Mouse (Mus musculus): Measurements from ENCODE around the gene Sphk2. TPM values are rescaled to one million over a fixed set of nuclear protein-coding genes. Genes with fewer than 3 reads are reported as not detected.
A peak's percentile ranks its signal among the peaks of the same experiment; 100 is the strongest.

Sphk2 gene
- polyA plus RNA-seq, 1 experiment from 2014 or later = 26.5 TPM

DNA sequence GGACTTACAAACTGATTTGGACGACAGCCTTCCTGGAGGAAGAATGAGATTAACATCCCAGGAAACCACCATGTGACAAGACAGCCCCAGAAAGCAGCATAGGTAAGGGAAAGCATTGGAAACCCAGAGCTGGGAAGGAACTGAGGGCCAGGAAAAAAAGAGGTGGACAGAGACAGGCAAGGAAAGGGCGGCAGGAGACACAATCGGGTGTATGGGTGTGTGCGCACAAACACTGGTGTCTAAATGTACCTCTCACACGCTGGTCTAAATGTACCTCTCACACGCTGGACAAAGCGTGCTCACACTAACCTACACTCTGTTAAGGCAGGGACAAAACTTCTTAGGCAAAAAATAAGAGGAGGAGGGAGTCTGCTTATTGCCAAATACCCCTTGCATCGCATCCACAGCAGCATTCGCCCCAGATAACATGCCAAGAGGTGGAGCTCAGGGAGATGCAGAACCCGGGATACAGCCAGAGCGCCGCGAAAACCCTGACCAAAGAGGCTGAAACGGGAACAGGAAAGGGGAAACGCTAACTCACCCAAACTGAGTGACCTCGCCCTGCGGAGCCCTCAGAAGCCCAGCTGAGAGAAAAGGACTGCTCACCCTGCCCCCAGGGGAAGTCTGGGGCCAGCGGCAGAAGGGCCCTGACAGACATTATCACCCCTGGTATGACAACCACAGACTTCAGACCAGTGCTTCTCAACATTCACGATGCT lies 1.9 kb downstream of the Sphk2 start:
- Histone ChIP-seq H3K4me1 (peaks cover 58% of the 10 kb centered on the region), H3K36me3 (peaks cover 46% of the 10 kb centered on the region), H3K9ac (peak overlapping the region; percentile 22; the same call in 1 of the 2 replicates), H3K27ac (peak overlapping the region; percentile 29; the same call in 1 of the 2 replicates), H3K9me3 (no peaks in the 10 kb centered on the region), H3K4me3 (peak overlapping the region; percentile 86), H3K4me2 (peak overlapping the region; percentile 86), H3K27me3 (no peaks in the 10 kb centered on the region)
- WGBS = 76% methylated on average over 19 of the region's 19 CpGs
- ATAC-seq (ENCODE audit: borderline replicate concordance, extremely low read depth, low FRiP score, low TSS enrichment) = no peak

DNA sequence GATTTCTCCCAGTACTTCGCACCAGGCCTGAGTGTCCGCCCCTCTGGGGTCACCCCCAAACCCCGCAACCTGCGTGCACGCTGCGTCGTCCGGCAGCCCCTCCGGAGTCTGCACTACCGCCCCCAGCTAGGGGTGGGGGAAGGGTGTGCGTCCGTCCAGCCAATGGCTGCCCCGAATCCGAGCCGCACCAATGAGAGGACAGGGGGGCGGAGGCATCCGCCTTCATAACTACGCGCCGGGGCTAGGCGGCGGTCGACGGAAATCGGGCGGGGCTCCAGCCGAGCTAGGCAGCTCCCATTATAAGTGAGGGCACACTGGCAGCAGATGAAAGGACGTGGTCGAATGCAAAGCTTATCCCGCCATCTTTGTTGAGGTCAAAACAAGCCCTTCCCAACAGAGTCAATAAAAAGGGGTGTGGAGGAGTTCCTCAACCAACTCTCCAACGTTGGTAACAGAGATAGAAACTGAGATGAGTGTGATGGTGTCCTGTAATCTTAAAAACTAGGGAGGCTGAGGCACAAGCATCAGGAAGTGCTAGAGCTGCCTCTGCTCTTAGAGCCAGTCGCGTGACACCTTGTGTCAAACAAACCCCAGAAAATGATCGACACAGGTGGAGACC lies 2.6 kb downstream of the Sphk2 start, which contains the start of gene Rpl18:
TSS of gene Rpl18 (plus strand) at position 368 of the 619 bp plus-strand sequence.
- H3K9ac ChIP-seq = peak within 1 kb of the TSS; percentile 76
- WGBS = 7% methylated on average over 34 of the region's 34 CpGs
- H3K27ac ChIP-seq = peak within 1 kb of the TSS; percentile 75
- H3K36me3 ChIP-seq = peaks cover 45% of the 10 kb centered on the region
- peak within 1 kb of the TSS; percentile 86 for H3K4me2 ChIP-seq
- ATAC-seq (ENCODE audit: borderline replicate concordance, extremely low read depth, low FRiP score, low TSS enrichment) = peak; percentile 94
- peaks cover 51% of the 10 kb centered on the region for H3K4me1 ChIP-seq
- H3K4me3 ChIP-seq = peak within 1 kb of the TSS; percentile 86
- no peaks in the 10 kb centered on the region for H3K9me3 ChIP-seq
- H3K27me3 ChIP-seq = no peaks in the 10 kb centered on the region

- H3K9ac ChIP-seq = peak overlapping the region; percentile 76
- peak; percentile 44 for ATAC-seq (ENCODE audit: borderline replicate concordance, extremely low read depth, low FRiP score, low TSS enrichment)
- H3K4me1 ChIP-seq = peaks cover 46% of the 10 kb centered on the region
- peak overlapping the region; percentile 75 for H3K27ac ChIP-seq
- H3K27me3 ChIP-seq = no peaks in the 10 kb centered on the region
- peak overlapping the region; percentile 86 for H3K4me3 ChIP-seq
- H3K9me3 ChIP-seq = no peaks in the 10 kb centered on the region
- WGBS = 9% methylated on average over 14 of the region's 14 CpGs
- peaks cover 40% of the 10 kb centered on the region for H3K36me3 ChIP-seq
- H3K4me2 ChIP-seq = peak overlapping the region; percentile 86
Measured at GRCm38 (mm10) chr7:45714630-45715089, 3.1 kb downstream of the Sphk2 start.

GRCm38 (mm10) chr7:45713881-45714520 lies 3.8 kb downstream of the Sphk2 start:
- 78% methylated on average over 6 of the region's 6 CpGs for WGBS
- peak overlapping the region; percentile 86 for H3K4me3 ChIP-seq
- H3K9ac ChIP-seq = peak overlapping the region; percentile 76; the same call in 1 of the 2 replicates
- H3K27ac ChIP-seq = peak overlapping the region; percentile 75; the same call in 1 of the 2 replicates
- no peaks in the 10 kb centered on the region for H3K27me3 ChIP-seq
- H3K36me3 ChIP-seq = peaks cover 34% of the 10 kb centered on the region
- no peak for ATAC-seq (ENCODE audit: borderline replicate concordance, extremely low read depth, low FRiP score, low TSS enrichment)
- H3K4me2 ChIP-seq = peak overlapping the region; percentile 86
- H3K9me3 ChIP-seq = no peaks in the 10 kb centered on the region
- peaks cover 43% of the 10 kb centered on the region for H3K4me1 ChIP-seq

GRCm38 (mm10) chr7:45713396-45713795 lies 4.4 kb downstream of the Sphk2 start:
- Histone ChIP-seq H3K36me3 (peaks cover 34% of the 10 kb centered on the region), H3K27ac (no peak overlapping the region), H3K9me3 (no peaks in the 10 kb centered on the region), H3K4me3 (no peak overlapping the region), H3K27me3 (no peaks in the 10 kb centered on the region), H3K9ac (no peak overlapping the region), H3K4me2 (no peak overlapping the region), H3K4me1 (peaks cover 46% of the 10 kb centered on the region)
- 90% methylated on average over 16 of the region's 16 CpGs for WGBS
- no peak for ATAC-seq (ENCODE audit: borderline replicate concordance, extremely low read depth, low FRiP score, low TSS enrichment)

GRCm38 (mm10) chr7:45712022-45712757 lies 5.6 kb downstream of the Sphk2 start:
- 82% methylated on average over 21 of the region's 21 CpGs for WGBS
- H3K4me1 ChIP-seq = peaks cover 58% of the 10 kb centered on the region

DNA sequence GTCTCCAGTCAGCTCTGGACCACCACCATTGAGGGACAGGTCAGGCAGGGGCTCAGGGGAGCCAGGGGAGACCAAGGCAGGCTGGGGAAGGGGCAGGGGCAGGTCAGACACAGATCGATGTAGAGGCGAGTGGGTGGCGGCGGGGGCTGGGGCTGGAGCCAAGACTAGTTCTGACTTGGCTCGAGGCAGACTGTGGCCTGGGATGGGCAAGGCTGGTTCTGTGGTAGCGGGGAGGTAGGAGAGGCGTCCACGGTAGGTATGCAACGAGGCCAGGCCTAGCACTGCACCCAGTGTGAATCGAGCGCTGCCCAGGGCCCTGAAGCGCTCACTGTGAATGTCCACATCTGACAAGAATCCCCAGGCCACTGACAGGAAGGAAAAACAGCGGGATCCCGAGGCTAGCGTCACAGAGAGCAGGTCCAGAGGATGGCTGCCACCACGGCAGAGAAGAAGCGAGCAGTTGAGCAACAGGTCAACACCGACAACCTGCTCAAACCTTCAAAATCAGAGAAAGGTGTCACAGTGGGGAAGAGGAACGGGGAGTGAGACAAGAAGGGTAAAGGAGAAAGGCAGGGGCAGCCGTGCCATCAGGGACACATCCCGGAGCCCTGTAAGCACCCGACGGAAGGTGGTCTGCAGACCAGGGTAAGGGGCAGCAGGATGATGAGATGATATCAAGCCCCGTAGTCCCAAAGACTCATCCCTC lies 6.3 kb downstream of the Sphk2 start:
- WGBS = 89% methylated on average over 24 of the region's 24 CpGs
- Histone ChIP-seq H3K4me1 (peaks cover 57% of the 10 kb centered on the region), H3K9ac (no peak overlapping the region)

More at GRCm38 (mm10) chr7:45712022-45712757, 5.6 kb downstream of the Sphk2 start:
- ATAC-seq (ENCODE audit: borderline replicate concordance, extremely low read depth, low FRiP score, low TSS enrichment) = no peak
- Histone ChIP-seq H3K36me3 (peaks cover 34% of the 10 kb centered on the region), H3K4me3 (no peak overlapping the region), H3K4me2 (no peak overlapping the region), H3K9me3 (no peaks in the 10 kb centered on the region), H3K27me3 (no peaks in the 10 kb centered on the region), H3K9ac (no peak overlapping the region), H3K27ac (no peak overlapping the region)

DNA sequence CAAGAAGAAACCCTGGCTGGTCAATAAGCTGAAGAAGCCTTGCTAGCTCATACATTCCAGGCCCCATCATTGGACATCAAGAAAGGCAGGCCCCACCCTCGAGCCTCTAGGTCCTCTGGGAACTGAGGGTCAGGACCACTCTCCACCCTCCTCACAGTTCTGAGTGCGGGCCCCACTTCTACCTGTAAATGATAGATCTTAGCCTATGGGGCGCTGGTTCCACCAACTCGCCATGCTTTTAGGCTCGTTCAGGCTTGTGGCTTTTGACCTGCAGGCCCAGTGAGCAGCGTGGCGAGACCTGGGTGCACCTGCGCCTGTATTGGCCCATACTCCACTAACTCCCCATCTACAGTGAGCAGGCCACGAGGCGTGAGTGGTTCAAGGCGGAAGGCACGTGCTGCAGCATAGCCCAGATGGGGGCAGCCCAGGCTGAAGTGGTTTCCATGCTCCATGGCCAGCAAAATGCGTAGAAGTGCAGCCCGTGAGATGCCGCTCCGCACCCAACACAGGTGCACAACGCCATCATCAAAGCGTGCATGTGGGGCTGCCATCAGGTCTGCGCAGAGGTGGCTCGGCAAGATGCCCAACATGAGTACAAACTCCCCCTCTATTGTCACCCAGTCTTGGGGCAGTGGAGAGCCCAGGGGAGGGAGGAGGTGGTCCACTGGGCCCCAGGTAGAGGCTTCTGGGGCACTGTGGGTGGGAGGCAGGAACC lies 7.2 kb downstream of the Sphk2 start:
- ATAC-seq (ENCODE audit: borderline replicate concordance, extremely low read depth, low FRiP score, low TSS enrichment) = no peak
- H3K9ac ChIP-seq = no peak overlapping the region
- H3K4me2 ChIP-seq = no peak overlapping the region
- H3K27me3 ChIP-seq = no peaks in the 10 kb centered on the region
- H3K27ac ChIP-seq = no peak overlapping the region
- H3K4me3 ChIP-seq = no peak overlapping the region
- H3K36me3 ChIP-seq = peaks cover 34% of the 10 kb centered on the region
- no peaks in the 10 kb centered on the region for H3K9me3 ChIP-seq
- 90% methylated on average over 20 of the region's 20 CpGs for WGBS
- peaks cover 57% of the 10 kb centered on the region for H3K4me1 ChIP-seq

More for the DNA sequence above, 6.3 kb downstream of the Sphk2 start:
- Histone ChIP-seq H3K9me3 (no peaks in the 10 kb centered on the region), H3K27me3 (no peaks in the 10 kb centered on the region), H3K4me2 (no peak overlapping the region), H3K27ac (no peak overlapping the region), H3K36me3 (peaks cover 34% of the 10 kb centered on the region), H3K4me3 (no peak overlapping the region)
- ATAC-seq (ENCODE audit: borderline replicate concordance, extremely low read depth, low FRiP score, low TSS enrichment) = no peak

DNA sequence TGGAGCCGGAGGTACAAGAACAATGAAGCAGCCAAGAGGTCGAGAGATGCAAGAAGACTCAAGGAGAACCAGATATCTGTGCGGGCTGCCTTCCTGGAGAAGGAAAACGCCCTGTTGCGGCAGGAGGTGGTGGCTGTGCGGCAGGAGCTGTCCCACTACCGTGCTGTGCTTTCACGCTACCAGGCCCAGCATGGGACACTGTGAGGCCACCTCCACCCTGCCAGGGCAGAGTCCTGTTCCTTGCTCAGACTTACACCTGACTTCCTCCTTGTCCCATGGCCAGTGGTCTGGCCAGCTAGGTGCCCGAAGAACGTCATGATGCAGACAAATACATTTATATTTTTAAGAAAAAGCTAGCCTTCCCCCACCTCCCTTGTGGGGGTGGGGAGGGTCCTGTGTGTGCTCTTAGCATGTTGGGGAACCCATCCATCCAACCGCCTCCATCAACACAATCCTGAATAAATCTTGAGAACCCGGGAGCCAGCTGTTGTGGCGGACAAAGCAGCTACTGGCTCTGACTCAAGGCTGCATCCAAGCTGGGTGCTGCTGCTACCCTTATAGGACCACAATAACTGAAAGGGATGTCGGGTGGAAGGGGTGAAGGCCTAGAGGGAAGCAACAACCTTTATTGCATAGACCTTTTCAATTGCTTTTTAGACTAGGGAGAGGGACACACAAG lies 8.0 kb downstream of the Sphk2 start:
- Histone ChIP-seq H3K4me2 (no peak overlapping the region), H3K27me3 (no peaks in the 10 kb centered on the region), H3K4me1 (peaks cover 59% of the 10 kb centered on the region), H3K9me3 (no peaks in the 10 kb centered on the region), H3K9ac (no peak overlapping the region), H3K4me3 (no peak overlapping the region), H3K27ac (no peak overlapping the region), H3K36me3 (peaks cover 34% of the 10 kb centered on the region)
- no peak for ATAC-seq (ENCODE audit: borderline replicate concordance, extremely low read depth, low FRiP score, low TSS enrichment)
- 55% methylated on average over 14 of the region's 14 CpGs for WGBS

DNA sequence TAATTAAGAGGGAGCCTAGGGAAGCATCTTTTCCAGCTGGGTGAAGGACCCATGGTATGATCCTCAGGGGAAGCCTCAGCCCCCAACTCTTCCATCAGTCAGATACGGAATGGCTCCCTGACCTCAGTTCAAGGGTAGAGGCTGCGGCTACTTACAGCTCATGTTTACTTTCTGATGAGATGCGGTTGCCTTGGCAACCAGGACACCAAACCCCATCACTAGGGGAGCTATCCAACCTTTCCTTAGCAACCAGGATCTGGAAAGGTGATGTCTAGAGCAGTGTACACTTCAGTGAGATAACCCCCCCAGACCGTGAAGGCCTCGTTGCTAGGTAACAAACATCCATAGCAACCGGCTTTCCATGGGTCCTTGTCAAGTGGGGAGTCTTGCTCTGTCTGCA lies 8.8 kb downstream of the Sphk2 start:
- Histone ChIP-seq H3K4me1 (peaks cover 56% of the 10 kb centered on the region), H3K9me3 (no peaks in the 10 kb centered on the region), H3K9ac (no peak overlapping the region), H3K36me3 (peaks cover 34% of the 10 kb centered on the region), H3K4me2 (no peak overlapping the region), H3K4me3 (no peak overlapping the region), H3K27me3 (no peaks in the 10 kb centered on the region), H3K27ac (no peak overlapping the region)
- no peak for ATAC-seq (ENCODE audit: borderline replicate concordance, extremely low read depth, low FRiP score, low TSS enrichment)
- WGBS = 36% methylated on average over 6 of the region's 6 CpGs
